Mouse (Mus musculus): ENCODE data around the gene Psg16.

Gene Psg16

GRCm38 (mm10) chr7:17135307-17135706 lies 61.5 kb downstream of the Psg16 start:
- DNase-seq, result no peak

- no peak for DNase-seq
Measured at GRCm38 (mm10) chr7:17149931-17150330, 76.1 kb downstream of the Psg16 start, which contains the start of gene Ceacam3. TSS of gene Ceacam3 (plus strand) at chr7:17150282.

- DNase-seq, result peak; percentile 71
Measured at GRCm38 (mm10) chr7:17155634-17156033, 81.8 kb downstream of the Psg16 start.

- DNase-seq, result no peak
Measured at GRCm38 (mm10) chr7:17156885-17157677, 83.2 kb downstream of the Psg16 start.

- DNase-seq, result peak; percentile 27
Measured at GRCm38 (mm10) chr7:17159011-17159410, 85.2 kb downstream of the Psg16 start.

- DNase-seq, result no peak
Measured at GRCm38 (mm10) chr7:17171827-17172226, 98.0 kb downstream of the Psg16 start.
